Mouse (Mus musculus) liver, embryonic 13.5 days (tissue): Measurements from ENCODE around the gene Armh3. TPM values are rescaled to one million over a fixed set of nuclear protein-coding genes. Genes with fewer than 3 reads are reported as not detected.

Experiments used
- ATAC-seq: fragments of 200-750 bp; cut with Nextera tagmentation; 2 replicates; pipeline ENCODE4 v1.8.0; 2017; ENCODE audit warnings: low read depth, mild to moderate bottlenecking, moderate number of reproducible peaks, moderate library complexity
- DNase-seq: peaks from one replicate; pipeline ENCODE4 v3.0.0; 2022
- H3K27ac ChIP-seq: fragments of 300-500 bp; sonication (generic); 2 replicates; pipeline ENCODE4 v1.5.1; 2015; ENCODE audit warnings: moderate library complexity, mild to moderate bottlenecking, inconsistent platforms
- H3K27me3 ChIP-seq: fragments of 300-500 bp; sonication (generic); 2 replicates; pipeline ENCODE4 v1.6.1; 2015; ENCODE audit warnings: mild to moderate bottlenecking, inconsistent platforms
- H3K36me3 ChIP-seq: fragments of 300-500 bp; sonication (generic); 2 replicates; pipeline ENCODE4 v1.6.1; 2015; ENCODE audit warnings: mild to moderate bottlenecking, inconsistent platforms
- H3K4me1 ChIP-seq: fragments of 300-500 bp; sonication (generic); replicated peaks from 2 replicates; pipeline ENCODE4 v1.6.1; 2015; ENCODE audit warnings: inconsistent platforms
- H3K4me2 ChIP-seq: fragments of 300-500 bp; sonication (generic); 2 replicates; pipeline ENCODE4 v1.6.1; 2015; ENCODE audit warnings: inconsistent platforms, mild to moderate bottlenecking, moderate library complexity
- H3K4me3 ChIP-seq: fragments of 300-500 bp; sonication (generic); replicated peaks from 2 replicates; pipeline ENCODE4 v1.5.1; 2015; ENCODE audit warnings: mild to moderate bottlenecking, inconsistent platforms
- H3K9ac ChIP-seq: fragments of 300-500 bp; sonication (generic); 2 replicates; pipeline ENCODE4 v1.6.1; 2015; ENCODE audit warnings: mild to moderate bottlenecking, inconsistent platforms
- H3K9me3 ChIP-seq: fragments of 300-500 bp; sonication (generic); replicated peaks from 2 replicates; pipeline ENCODE4 v1.6.1; 2016; ENCODE audit warnings: inconsistent platforms
- WGBS: fragments of 180-500 bp; shearing (Covaris S2); methylation state at CpG from one replicate; pipeline ENCODE4 v1.1.7; 2015; ENCODE audit not compliant: insufficient replicate concordance; 5-methylcytosine and 5-hydroxymethylcytosine counted together
- polyA plus RNA-seq: library from polyadenylated mRNA; unstranded; fragments of >200 nt; fragmentation: Nextera tagmentation; extraction: Ambion mirVana; gene quantifications from 2 replicates; pipeline ENCODE4 v1.2.1, GENCODE M21; 2015

Gene Armh3
- polyA plus RNA-seq, 1 experiment from 2014 or later, result 4.3 TPM

DNA sequence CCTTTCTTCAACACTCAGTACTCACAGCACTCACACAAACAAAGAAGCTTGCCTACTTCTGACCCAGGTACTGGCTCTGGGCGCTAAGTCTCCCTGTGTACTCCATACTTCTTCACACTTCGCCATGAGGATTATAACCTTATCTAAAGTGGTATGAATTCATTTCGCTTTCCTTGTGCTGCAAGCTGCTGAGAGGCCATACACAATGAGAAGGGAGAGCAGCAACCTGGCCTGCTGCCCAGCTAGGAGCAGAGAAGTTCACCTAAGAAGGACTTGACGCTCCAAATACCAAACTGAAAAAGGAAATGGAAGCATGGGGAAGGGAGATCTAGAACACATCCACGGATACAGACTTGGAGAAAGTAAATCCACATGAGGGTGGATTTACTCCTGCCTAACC lies 71.1 kb downstream of the Armh3 start:
- DNase-seq, result no peak
- ATAC-seq, result no peak
- WGBS, result 77% methylated on average over 5 of the region's 5 CpGs
- H3K27me3 ChIP-seq, result no peaks in the 10 kb centered on the region
- no peak overlapping the region for H3K27ac ChIP-seq
- H3K4me3 ChIP-seq, result no peak overlapping the region
- no peaks in the 10 kb centered on the region for H3K4me1 ChIP-seq
- no peak overlapping the region for H3K9ac ChIP-seq
- H3K36me3 ChIP-seq, result no peaks in the 10 kb centered on the region
- no peaks in the 10 kb centered on the region for H3K9me3 ChIP-seq
- H3K4me2 ChIP-seq, result no peak overlapping the region

DNA sequence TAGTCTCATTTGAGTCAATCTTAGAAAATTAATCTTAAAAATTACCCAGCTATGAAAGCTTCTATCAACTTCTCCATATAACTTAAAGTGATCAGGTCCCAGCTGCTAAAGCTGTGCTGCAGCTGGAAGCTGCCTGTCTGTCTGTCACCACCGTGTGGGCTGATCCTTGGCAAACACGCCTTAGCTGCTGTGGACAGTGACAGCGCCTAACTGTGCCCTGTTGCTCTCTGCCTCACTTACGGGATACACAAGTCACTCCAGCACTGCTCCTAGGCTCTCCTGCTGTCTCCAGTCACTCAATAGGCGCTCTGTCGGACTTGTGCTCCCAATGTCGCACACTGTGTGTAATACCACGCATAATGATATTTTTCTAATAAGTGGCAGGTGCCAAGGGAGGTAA lies 71.9 kb downstream of the Armh3 start:
- no peaks in the 10 kb centered on the region for H3K9me3 ChIP-seq
- ATAC-seq (no peak), DNase-seq (no peak)
- no peak overlapping the region for H3K27ac ChIP-seq
- WGBS, result 78% methylated on average over 8 of the region's 8 CpGs
- no peaks in the 10 kb centered on the region for H3K4me1 ChIP-seq
- H3K9ac ChIP-seq, result no peak overlapping the region
- H3K4me3 ChIP-seq, result no peak overlapping the region
- no peaks in the 10 kb centered on the region for H3K27me3 ChIP-seq
- H3K4me2 ChIP-seq, result no peak overlapping the region
- no peaks in the 10 kb centered on the region for H3K36me3 ChIP-seq

GRCm38 (mm10) chr19:45920299-45921090 lies 77.8 kb downstream of the Armh3 start:
- no peak for DNase-seq
- H3K9ac ChIP-seq, result no peak overlapping the region
- H3K4me2 ChIP-seq, result no peak overlapping the region
- H3K4me3 ChIP-seq, result no peak overlapping the region
- H3K27ac ChIP-seq, result no peak overlapping the region
- H3K36me3 ChIP-seq, result no peaks in the 10 kb centered on the region
- no peaks in the 10 kb centered on the region for H3K9me3 ChIP-seq
- H3K4me1 ChIP-seq, result no peaks in the 10 kb centered on the region
- no peaks in the 10 kb centered on the region for H3K27me3 ChIP-seq
- 64% methylated on average over 9 of the region's 9 CpGs for WGBS
- no peak for ATAC-seq

- DNase-seq (no peak), ATAC-seq (no peak)
- no peaks in the 10 kb centered on the region for H3K36me3 ChIP-seq
- H3K27me3 ChIP-seq, result no peaks in the 10 kb centered on the region
- H3K9me3 ChIP-seq, result no peaks in the 10 kb centered on the region
- 80% methylated on average over 6 of the region's 6 CpGs for WGBS
- H3K4me3 ChIP-seq, result no peak overlapping the region
- H3K9ac ChIP-seq, result no peak overlapping the region
- no peak overlapping the region for H3K27ac ChIP-seq
- H3K4me2 ChIP-seq, result no peak overlapping the region
- no peaks in the 10 kb centered on the region for H3K4me1 ChIP-seq
Measured at GRCm38 (mm10) chr19:45918406-45918805, 79.9 kb downstream of the Armh3 start.

DNA sequence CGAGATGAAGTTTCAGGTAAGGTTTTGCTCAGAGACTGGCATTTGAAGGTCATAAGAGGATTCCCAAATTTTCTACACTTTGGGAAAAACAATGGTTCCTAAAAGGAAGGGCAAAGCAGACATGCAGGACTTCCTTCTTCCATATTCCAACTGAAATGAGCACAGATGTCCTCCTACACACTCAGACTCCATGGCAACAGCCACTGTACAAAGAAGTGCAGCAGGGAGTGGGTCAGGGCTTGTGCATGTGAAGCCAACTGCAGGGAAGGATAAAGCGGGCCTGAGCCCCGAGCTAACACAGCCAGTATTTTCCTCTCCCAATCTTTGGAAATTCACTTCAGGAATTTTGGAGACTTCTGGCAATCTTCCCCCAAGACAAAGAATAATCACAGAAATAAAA lies 80.4 kb downstream of the Armh3 start:
- no peaks in the 10 kb centered on the region for H3K9me3 ChIP-seq
- H3K4me3 ChIP-seq, result no peak overlapping the region
- DNase-seq, result no peak
- no peaks in the 10 kb centered on the region for H3K36me3 ChIP-seq
- H3K9ac ChIP-seq, result no peak overlapping the region
- H3K4me2 ChIP-seq, result no peak overlapping the region
- H3K27me3 ChIP-seq, result no peaks in the 10 kb centered on the region
- WGBS, result 58% methylated on average over 3 of the region's 3 CpGs
- no peak overlapping the region for H3K27ac ChIP-seq
- ATAC-seq, result no peak
- no peaks in the 10 kb centered on the region for H3K4me1 ChIP-seq

- Histone ChIP-seq H3K9ac (no peak overlapping the region), H3K4me2 (no peak overlapping the region), H3K4me1 (no peaks in the 10 kb centered on the region), H3K9me3 (no peaks in the 10 kb centered on the region), H3K36me3 (no peaks in the 10 kb centered on the region), H3K4me3 (no peak overlapping the region), H3K27me3 (no peaks in the 10 kb centered on the region), H3K27ac (no peak overlapping the region)
- 70% methylated on average over 4 of the region's 4 CpGs for WGBS
- ATAC-seq (no peak), DNase-seq (no peak)
Measured at GRCm38 (mm10) chr19:45916461-45916860, 81.8 kb downstream of the Armh3 start.

DNA sequence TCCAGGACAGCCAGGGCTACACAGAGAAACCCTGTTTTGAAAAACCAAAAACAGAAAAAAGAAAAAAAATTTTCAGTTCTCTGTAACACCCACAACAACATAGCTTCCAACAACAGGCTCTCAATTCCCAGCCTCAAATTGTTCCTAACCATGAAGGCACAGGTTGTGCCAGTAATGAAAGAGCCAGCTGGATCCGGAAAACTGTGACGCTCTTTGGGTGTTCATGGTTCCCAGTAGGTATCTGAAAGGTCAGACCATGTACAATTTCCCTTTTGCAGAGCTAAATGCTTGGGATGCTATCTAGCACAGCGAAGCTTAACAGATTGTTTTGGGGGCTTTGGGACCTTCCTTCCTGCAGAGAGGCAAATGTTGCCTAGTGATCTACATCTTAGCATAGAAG lies 82.3 kb downstream of the Armh3 start:
- DNase-seq (no peak), ATAC-seq (no peak)
- no peaks in the 10 kb centered on the region for H3K36me3 ChIP-seq
- no peaks in the 10 kb centered on the region for H3K27me3 ChIP-seq
- no peak overlapping the region for H3K4me3 ChIP-seq
- WGBS, result 82% methylated on average over 3 of the region's 3 CpGs
- H3K9me3 ChIP-seq, result no peaks in the 10 kb centered on the region
- H3K4me1 ChIP-seq, result no peaks in the 10 kb centered on the region
- no peak overlapping the region for H3K27ac ChIP-seq
- H3K9ac ChIP-seq, result no peak overlapping the region
- H3K4me2 ChIP-seq, result no peak overlapping the region

DNA sequence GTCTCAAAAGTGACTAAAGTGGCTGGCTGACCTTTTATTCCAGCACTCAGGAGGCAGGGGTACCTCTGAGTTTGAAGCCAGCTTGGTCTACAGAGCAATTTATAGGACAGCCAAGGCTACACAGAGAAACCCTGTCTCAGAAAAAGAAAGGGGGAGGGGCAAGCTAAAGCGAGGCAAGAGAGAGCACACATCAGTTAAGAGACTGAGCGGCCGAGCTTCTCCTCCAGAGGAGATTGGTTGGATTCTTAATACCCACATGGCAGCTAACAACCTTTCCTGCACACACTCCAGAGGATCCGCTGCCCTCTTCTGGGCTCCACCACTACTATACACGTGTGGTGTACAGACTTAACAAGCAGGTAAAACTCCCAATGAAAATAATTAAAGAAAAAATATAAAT lies 85.3 kb downstream of the Armh3 start:
- Histone ChIP-seq H3K4me2 (no peak overlapping the region), H3K4me1 (no peaks in the 10 kb centered on the region), H3K4me3 (no peak overlapping the region), H3K27me3 (no peaks in the 10 kb centered on the region), H3K27ac (no peak overlapping the region), H3K9ac (no peak overlapping the region), H3K36me3 (no peaks in the 10 kb centered on the region), H3K9me3 (no peaks in the 10 kb centered on the region)
- no peak for ATAC-seq
- WGBS, result 55% methylated on average over 5 of the region's 5 CpGs
- DNase-seq, result no peak

DNA sequence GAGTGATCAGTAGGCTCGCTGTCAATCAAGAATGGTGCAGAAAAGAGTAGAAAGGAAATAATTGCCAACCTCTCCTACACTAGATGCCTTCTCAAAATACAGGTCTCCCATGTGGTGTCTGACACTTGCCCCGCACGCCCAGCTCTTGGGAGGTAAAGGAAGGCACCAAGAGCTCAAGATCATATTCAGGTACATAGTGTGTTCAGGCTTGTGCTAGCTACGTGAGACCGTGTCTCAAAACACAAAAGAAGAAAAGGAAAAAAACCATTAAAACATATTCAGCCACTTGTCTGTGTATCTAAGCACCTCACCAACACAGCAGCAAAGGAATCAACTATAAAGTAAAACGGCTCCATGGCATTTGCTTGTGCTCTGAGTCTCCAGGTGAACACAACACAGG lies 85.9 kb downstream of the Armh3 start:
- no peak overlapping the region for H3K27ac ChIP-seq
- H3K4me3 ChIP-seq, result no peak overlapping the region
- WGBS, result 71% methylated on average over 6 of the region's 6 CpGs
- H3K9ac ChIP-seq, result no peak overlapping the region
- no peaks in the 10 kb centered on the region for H3K27me3 ChIP-seq
- H3K4me1 ChIP-seq, result no peaks in the 10 kb centered on the region
- no peak for ATAC-seq
- no peaks in the 10 kb centered on the region for H3K9me3 ChIP-seq
- H3K36me3 ChIP-seq, result no peaks in the 10 kb centered on the region
- H3K4me2 ChIP-seq, result no peak overlapping the region
- DNase-seq, result no peak

DNA sequence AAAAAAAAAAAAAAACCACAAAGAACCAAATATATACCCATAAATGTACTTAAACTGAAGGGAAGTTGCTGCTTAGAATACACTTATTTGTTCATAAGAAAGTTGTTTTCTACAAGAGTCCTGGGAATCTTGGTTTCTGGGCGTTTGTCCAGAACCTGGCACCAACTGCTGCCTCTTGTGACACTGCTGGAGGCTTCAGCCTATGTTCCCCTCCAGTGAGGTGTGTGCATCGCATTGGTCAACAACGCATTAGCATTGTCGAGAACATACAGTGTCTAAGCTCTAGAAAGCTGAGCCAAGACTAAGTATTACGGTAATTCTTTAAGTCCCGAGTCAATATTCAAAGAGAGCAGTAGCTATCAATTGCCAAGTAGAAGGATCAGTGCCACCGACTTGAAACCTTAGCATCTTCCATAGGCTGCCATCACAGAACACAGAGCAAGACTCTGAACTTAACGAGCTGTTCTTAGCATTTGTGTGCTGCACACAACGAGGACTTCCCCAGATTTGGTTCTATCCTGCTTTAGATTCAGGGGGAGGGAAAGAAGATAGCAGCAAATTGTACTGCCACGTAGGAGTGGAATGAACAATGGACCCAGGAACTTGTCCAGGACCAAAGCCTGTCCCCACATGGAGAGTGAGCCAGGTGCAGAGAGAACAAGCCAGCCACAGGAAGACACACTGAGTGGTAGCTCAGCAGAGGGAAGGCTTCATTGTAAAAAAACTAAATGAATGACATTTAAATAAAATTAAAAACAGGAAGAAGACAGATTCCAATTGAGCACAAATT lies 86.9 kb downstream of the Armh3 start:
- 71% methylated on average over 10 of the region's 10 CpGs for WGBS
- no peak for ATAC-seq
- no peaks in the 10 kb centered on the region for H3K4me1 ChIP-seq
- no peak overlapping the region for H3K4me2 ChIP-seq
- H3K4me3 ChIP-seq, result no peak overlapping the region
- no peak overlapping the region for H3K9ac ChIP-seq
- H3K9me3 ChIP-seq, result no peaks in the 10 kb centered on the region
- no peak overlapping the region for H3K27ac ChIP-seq
- H3K27me3 ChIP-seq, result no peaks in the 10 kb centered on the region
- no peaks in the 10 kb centered on the region for H3K36me3 ChIP-seq
- DNase-seq, result no peak

GRCm38 (mm10) chr19:45908246-45908645 lies 90.0 kb downstream of the Armh3 start:
- Histone ChIP-seq H3K4me2 (no peak overlapping the region), H3K4me1 (no peaks in the 10 kb centered on the region), H3K27ac (no peak overlapping the region), H3K4me3 (no peak overlapping the region), H3K36me3 (no peaks in the 10 kb centered on the region), H3K9me3 (no peaks in the 10 kb centered on the region), H3K9ac (no peak overlapping the region), H3K27me3 (no peaks in the 10 kb centered on the region)
- DNase-seq, result no peak
- ATAC-seq, result no peak
- WGBS, result 71% methylated on average over 3 of the region's 3 CpGs

- no peaks in the 10 kb centered on the region for H3K4me1 ChIP-seq
- no peak overlapping the region for H3K4me3 ChIP-seq
- no peak overlapping the region for H3K27ac ChIP-seq
- no peak overlapping the region for H3K9ac ChIP-seq
- 78% methylated on average over 6 of the region's 6 CpGs for WGBS
- no peaks in the 10 kb centered on the region for H3K27me3 ChIP-seq
- H3K36me3 ChIP-seq, result no peaks in the 10 kb centered on the region
- no peak overlapping the region for H3K4me2 ChIP-seq
- DNase-seq (no peak), ATAC-seq (no peak)
- H3K9me3 ChIP-seq, result no peaks in the 10 kb centered on the region
Measured at GRCm38 (mm10) chr19:45907416-45907815, 90.9 kb downstream of the Armh3 start.
